Comparison of ENCODE assay signal across 8 mouse cellular contexts in genomic region chr15:93276276-93276675, GRCm38 (mm10). TPM values are rescaled to one million over a fixed set of nuclear protein-coding genes. Genes with fewer than 3 reads are reported as not detected.
DNase-seq lines count a peak whose midpoint lies in the region; ATAC-seq and TF ChIP-seq lines count a peak whose summit lies in the region.

No protein-coding gene starts in this region.

- no peak for ATAC-seq in heart, embryonic 16.5 days (replicated peaks; ENCODE audit: extremely low read depth, insufficient read depth, low FRiP score)
- no peak for ATAC-seq in limb, embryonic 12.5 days (ENCODE audit: insufficient number of reproducible peaks, insufficient read depth, low FRiP score, low TSS enrichment, low read depth)
- no peak for ATAC-seq in midbrain, embryonic 16.5 days

- H3K27ac ChIP-seq in spleen, adult 2 months (ENCODE audit: insufficient read depth, low read length), result no peak overlapping the region
- no peak overlapping the region for H3K27ac ChIP-seq in cortical plate, adult 2 months (ENCODE audit: insufficient read depth, low read length)
- no peak overlapping the region for H3K27ac ChIP-seq in heart, embryonic 16.5 days (ENCODE audit: low read length)
- no peak overlapping the region for H3K27ac ChIP-seq in limb, embryonic 12.5 days
- H3K27ac ChIP-seq in midbrain, embryonic 16.5 days (ENCODE audit: low read length), result no peak overlapping the region

- WGBS in spleen, adult 2 months, result 17% methylated on average over 14 of the region's 14 CpGs
- WGBS in heart, embryonic 16.5 days, result 6% methylated on average over 14 of the region's 14 CpGs
- 4% methylated on average over 14 of the region's 14 CpGs for WGBS in limb, embryonic 12.5 days
- 2% methylated on average over 14 of the region's 14 CpGs for WGBS in midbrain, embryonic 16.5 days

- no peak for DNase-seq in spleen, adult 2 months (ENCODE audit: low read depth in 1 of 2, low spot score in 2 of 2)
- DNase-seq in spleen, postnatal 14 days (ENCODE audit: low spot score in 2 of 2), result no peak
- DNase-seq in gastrocnemius, adult 8-10 months (ENCODE audit: low spot score in 2 of 2), result no peak
- no peak for DNase-seq in urinary bladder, postnatal 4 days (ENCODE audit: low spot score in 2 of 2)

- no peaks in the 10 kb centered on the region for H3K36me3 ChIP-seq in spleen, adult 2 months (ENCODE audit: control insufficient read depth, insufficient read depth, low read length)
- 0 out of 2 replicates have a peak, but pooled peaks cover 3% of the 10 kb centered on the region for H3K36me3 ChIP-seq in heart, embryonic 16.5 days (ENCODE audit: control insufficient read depth, insufficient read depth)
- H3K36me3 ChIP-seq in limb, embryonic 12.5 days, result peaks cover 18% of the 10 kb centered on the region; the same call in 1 of the 2 replicates
- peaks cover 4% of the 10 kb centered on the region; the same call in 1 of the 2 replicates for H3K36me3 ChIP-seq in midbrain, embryonic 16.5 days (ENCODE audit: control insufficient read depth, insufficient read depth, low read length)

- peaks cover 9% of the 10 kb centered on the region; the same call in 1 of the 2 replicates for H3K4me1 ChIP-seq in spleen, adult 2 months (ENCODE audit: control insufficient read depth, insufficient read depth, insufficient read length)
- H3K4me1 ChIP-seq in cortical plate, adult 2 months (ENCODE audit: control insufficient read depth, insufficient read depth, low read length), result peaks cover 5% of the 10 kb centered on the region; the same call in 1 of the 2 replicates
- H3K4me1 ChIP-seq in heart, embryonic 16.5 days (ENCODE audit: control insufficient read depth, insufficient read depth, low read length), result peaks cover 19% of the 10 kb centered on the region
- peaks cover 28% of the 10 kb centered on the region for H3K4me1 ChIP-seq in limb, embryonic 12.5 days (replicated peaks)
- peaks cover 25% of the 10 kb centered on the region for H3K4me1 ChIP-seq in midbrain, embryonic 16.5 days (ENCODE audit: control insufficient read depth, insufficient read depth, low read length)

- peak overlapping the region; percentile 89 for H3K4me2 ChIP-seq in heart, embryonic 16.5 days (ENCODE audit: low read depth, low read length)
- peak overlapping the region; percentile 93 for H3K4me2 ChIP-seq in limb, embryonic 12.5 days
- peak overlapping the region; percentile 90 for H3K4me2 ChIP-seq in midbrain, embryonic 16.5 days (ENCODE audit: low read length)

- no peaks in the 10 kb centered on the region for H3K9me3 ChIP-seq in heart, embryonic 16.5 days (replicated peaks; ENCODE audit: control insufficient read depth, low read length)
- H3K9me3 ChIP-seq in limb, embryonic 12.5 days, result no peaks in the 10 kb centered on the region
- H3K9me3 ChIP-seq in midbrain, embryonic 16.5 days (replicated peaks; ENCODE audit: control insufficient read depth, low read length, poor library complexity, severe bottlenecking), result no peaks in the 10 kb centered on the region

- no peak for TF ChIP-seq POLR2A in spleen, adult 2 months (IDR thresholded peaks at IDR 0.05; ENCODE audit: low read depth, low read length)
- TF ChIP-seq POLR2A in cortical plate, adult 2 months (IDR thresholded peaks at IDR 0.05; ENCODE audit: extremely low read depth, insufficient read depth, low read length), result no peak

- peak overlapping the region; percentile 55 for H3K9ac ChIP-seq in heart, embryonic 16.5 days (ENCODE audit: low read length)
- H3K9ac ChIP-seq in limb, embryonic 12.5 days (replicated peaks), result peak overlapping the region; percentile 31
- H3K9ac ChIP-seq in midbrain, embryonic 16.5 days (ENCODE audit: low read depth, low read length), result peak overlapping the region; percentile 48; the same call in 1 of the 2 replicates

- peak overlapping the region; percentile 81; the same call in 1 of the 2 replicates for H3K4me3 ChIP-seq in spleen, adult 2 months (ENCODE audit: extremely low read depth, insufficient read depth, insufficient read length)
- peak overlapping the region; percentile 40 for H3K4me3 ChIP-seq in cortical plate, adult 2 months (ENCODE audit: insufficient read depth, low read length)
- H3K4me3 ChIP-seq in heart, embryonic 16.5 days (ENCODE audit: low read length), result peak overlapping the region; percentile 80
- peak overlapping the region; percentile 86 for H3K4me3 ChIP-seq in limb, embryonic 12.5 days (replicated peaks)
- peak overlapping the region; percentile 63 for H3K4me3 ChIP-seq in midbrain, embryonic 16.5 days (ENCODE audit: low read depth, low read length)

- no peaks in the 10 kb centered on the region for H3K27me3 ChIP-seq in spleen, adult 2 months (ENCODE audit: control insufficient read depth, insufficient read depth, low read length)
- no peaks in the 10 kb centered on the region for H3K27me3 ChIP-seq in heart, embryonic 16.5 days (ENCODE audit: control insufficient read depth, insufficient read depth, low read length)
- no peaks in the 10 kb centered on the region for H3K27me3 ChIP-seq in limb, embryonic 12.5 days
- H3K27me3 ChIP-seq in midbrain, embryonic 16.5 days (ENCODE audit: control insufficient read depth, insufficient read depth, low read depth, low read length), result no peaks in the 10 kb centered on the region

- TF ChIP-seq CTCF in spleen, adult 2 months (IDR thresholded peaks at IDR 0.05; ENCODE audit: extremely low read depth, insufficient read depth, insufficient read length, insufficient replicate concordance), result no peak
- TF ChIP-seq CTCF in cortical plate, adult 2 months (IDR thresholded peaks at IDR 0.05; ENCODE audit: extremely low read depth, insufficient read depth, low read length), result no peak

RNA-seq across cellular contexts. Expression of gene Gxylt1, which starts 1.3 kb away (rescaled TPM):
- polyA plus RNA-seq in spleen, adult 2 months (2012; rRNA removed), result 2.7 TPM in 2 replicates
- polyA plus RNA-seq in cortical plate, adult 2 months (2012; rRNA removed), result 7.2 and 8.0 TPM in 2 replicates
- polyA plus RNA-seq in heart, embryonic 16.5 days (2015; fragmentation: Nextera tagmentation; extraction: Ambion mirVana), result 6.5 and 6.8 TPM in 2 replicates
- 25.9 and 28.4 TPM in 2 replicates for polyA plus RNA-seq in limb, embryonic 12.5 days (2016; fragmentation: Nextera tagmentation; extraction: Ambion mirVana)
- 5.2 and 6.0 TPM in 2 replicates for polyA plus RNA-seq in midbrain, embryonic 16.5 days (2015; fragmentation: Nextera tagmentation; extraction: Ambion mirVana)
- total RNA-seq in gastrocnemius, adult 8-10 months (2022), result 1 to 10 TPM; 5.0 to 7.5 (median 6.5) TPM
